In genomic region chr15:103032646-103033575, GRCm38 (mm10) we compare ENCODE assay signal across 13 mouse cellular contexts. TPM values are rescaled to one million over a fixed set of nuclear protein-coding genes. Genes with fewer than 3 reads are reported as not detected.
DNase-seq lines count a peak whose midpoint lies in the region; ATAC-seq and TF ChIP-seq lines count a peak whose summit lies in the region.
"Had no signal": no experiment of that assay in that cellular context is flagged by ENCODE, and none has a peak within 500 bp of the region (broad histone marks: within the 10 kb centered on the region; RNA-seq: fewer than 3 reads in every experiment).

No protein-coding gene starts in this region.

- peaks cover 98% of the 10 kb centered on the region for H3K27me3 ChIP-seq in lung, embryonic 15.5 days
- H3K27me3 ChIP-seq in intestine, postnatal 0 days (replicated peaks; ENCODE audit: control insufficient read depth, insufficient read depth, low read length), result peaks cover 73% of the 10 kb centered on the region
- H3K27me3 ChIP-seq in stomach, postnatal 0 days (ENCODE audit: control insufficient read depth, insufficient read depth, low read length), result no peaks in the 10 kb centered on the region

- no peak for TF ChIP-seq EP300 in stomach, postnatal 0 days (optimal IDR thresholded peaks at IDR 0.05)

- no peak overlapping the region for H3K27ac ChIP-seq in lung, embryonic 15.5 days
- no peak overlapping the region for H3K27ac ChIP-seq in intestine, postnatal 0 days (ENCODE audit: low read depth, low read length)
- peak overlapping the region; percentile 49 for H3K27ac ChIP-seq in stomach, postnatal 0 days (replicated peaks)
- H3K27ac ChIP-seq: macrophage had no signal

- WGBS in lung, embryonic 15.5 days, result 3% methylated on average over 26 of the region's 26 CpGs
- WGBS in intestine, postnatal 0 days, result 3% methylated on average over 26 of the region's 26 CpGs
- WGBS in stomach, postnatal 0 days, result 8% methylated on average over 26 of the region's 26 CpGs

- DNase-seq in lung, postnatal 25 days (ENCODE audit: low spot score), result no peak
- DNase-seq in forelimb bud, embryonic 11.5 days (ENCODE audit: low read depth, low spot score), result peak; percentile 78
- no peak for DNase-seq in stomach, postnatal 0 days (ENCODE audit: low spot score)
- DNase-seq in yolk sac, embryonic 10.5 days (ENCODE audit: low spot score), result no peak
- DNase-seq in ovary, postnatal 36 days (ENCODE audit: low spot score), result no peak
- DNase-seq: cerebellum, adult 8-10 months; gastrocnemius, postnatal 36 days; heart, postnatal 10 days; liver had no signal

- H3K9me3 ChIP-seq in lung, embryonic 15.5 days, result no peaks in the 10 kb centered on the region
- H3K9me3 ChIP-seq in intestine, postnatal 0 days (ENCODE audit: control insufficient read depth), result no peaks in the 10 kb centered on the region
- no peaks in the 10 kb centered on the region for H3K9me3 ChIP-seq in stomach, postnatal 0 days (ENCODE audit: control insufficient read depth, low read length)

- peak overlapping the region; percentile 6; the same call in 1 of the 2 replicates for H3K4me2 ChIP-seq in lung, embryonic 15.5 days
- H3K4me2 ChIP-seq in intestine, postnatal 0 days (replicated peaks; ENCODE audit: low read depth), result peak overlapping the region; percentile 35; the same call in 1 of the 2 replicates
- peak overlapping the region; percentile 37 for H3K4me2 ChIP-seq in stomach, postnatal 0 days (replicated peaks; ENCODE audit: low read depth)

- H3K9ac ChIP-seq in lung, embryonic 15.5 days, result no peak overlapping the region
- H3K9ac ChIP-seq in intestine, postnatal 0 days (ENCODE audit: low read depth, low read length), result no peak overlapping the region
- no peak overlapping the region for H3K9ac ChIP-seq in stomach, postnatal 0 days (ENCODE audit: low read length)

- H3K4me1 ChIP-seq in lung, embryonic 15.5 days, result no peaks in the 10 kb centered on the region
- H3K4me1 ChIP-seq in intestine, postnatal 0 days (replicated peaks; ENCODE audit: control insufficient read depth, insufficient read depth, low read length), result no peaks in the 10 kb centered on the region
- H3K4me1 ChIP-seq in stomach, postnatal 0 days (replicated peaks; ENCODE audit: control insufficient read depth, insufficient read depth), result no peaks in the 10 kb centered on the region

- TF ChIP-seq CTCF in intestine, postnatal 0 days (IDR thresholded peaks at IDR 0.05; ENCODE audit: low read depth), result no peak
- no peak for TF ChIP-seq CTCF in stomach, postnatal 0 days (IDR thresholded peaks at IDR 0.05; ENCODE audit: low read depth)

- no peaks in the 10 kb centered on the region for H3K36me3 ChIP-seq in lung, embryonic 15.5 days
- H3K36me3 ChIP-seq in intestine, postnatal 0 days (ENCODE audit: control insufficient read depth, insufficient read depth), result no peaks in the 10 kb centered on the region
- H3K36me3 ChIP-seq in stomach, postnatal 0 days (ENCODE audit: control insufficient read depth, insufficient read depth, low read length), result no peaks in the 10 kb centered on the region

- H3K4me3 ChIP-seq in lung, embryonic 15.5 days, result no peak overlapping the region
- peak overlapping the region; percentile 7; the same call in 1 of the 2 replicates for H3K4me3 ChIP-seq in intestine, postnatal 0 days (ENCODE audit: low read depth, low read length)
- no peak overlapping the region for H3K4me3 ChIP-seq in stomach, postnatal 0 days (ENCODE audit: low read depth, low read length)
- H3K4me3 ChIP-seq: erythroblast, embryonic 14.5 days had no signal

- no peak for ATAC-seq in lung, embryonic 15.5 days (ENCODE audit: borderline replicate concordance, extremely low read depth, low FRiP score, low TSS enrichment)
- ATAC-seq in intestine, postnatal 0 days, result no peak
- no peak for ATAC-seq in stomach, postnatal 0 days (ENCODE audit: low FRiP score, low TSS enrichment)

RNA-seq across cellular contexts. Expression of gene Hoxc4, which starts 14.2 kb away (rescaled TPM):
- polyA plus RNA-seq in lung, embryonic 15.5 days (2015; fragmentation: Nextera tagmentation; extraction: Ambion mirVana), result 1.4 and 1.5 TPM in 2 replicates
- 4.8 and 5.2 TPM in 2 replicates for polyA plus RNA-seq in intestine, postnatal 0 days (2015; fragmentation: Nextera tagmentation; extraction: Ambion mirVana)
- polyA plus RNA-seq in stomach, postnatal 0 days (2015; fragmentation: Nextera tagmentation; extraction: Ambion mirVana), result 9.6 and 10.4 TPM in 2 replicates
- polyA plus RNA-seq: macrophage had no signal

RNA-seq across cellular contexts. Expression of gene Hoxc6, which starts 34.9 kb away (rescaled TPM):
- 0.20 and 0.26 TPM in 2 replicates for polyA plus RNA-seq in lung, embryonic 15.5 days (2015; fragmentation: Nextera tagmentation; extraction: Ambion mirVana)
- polyA plus RNA-seq in intestine, postnatal 0 days (2015; fragmentation: Nextera tagmentation; extraction: Ambion mirVana), result 3.0 and 3.5 TPM in 2 replicates
- polyA plus RNA-seq in stomach, postnatal 0 days (2015; fragmentation: Nextera tagmentation; extraction: Ambion mirVana), result 3.3 and 4.9 TPM in 2 replicates
- polyA plus RNA-seq: erythroblast, embryonic 14.5 days; macrophage had no signal

RNA-seq across cellular contexts. Expression of gene Hoxc8, which starts 42.5 kb away (rescaled TPM):
- 0.10 TPM in 1 of 2 replicates, not detected in the other for polyA plus RNA-seq in lung, embryonic 15.5 days (2015; fragmentation: Nextera tagmentation; extraction: Ambion mirVana)
- 3.5 and 4.6 TPM in 2 replicates for polyA plus RNA-seq in intestine, postnatal 0 days (2015; fragmentation: Nextera tagmentation; extraction: Ambion mirVana)
- polyA plus RNA-seq in stomach, postnatal 0 days (2015; fragmentation: Nextera tagmentation; extraction: Ambion mirVana), result 7.1 and 7.3 TPM in 2 replicates
- polyA plus RNA-seq: erythroblast, embryonic 14.5 days; macrophage had no signal

RNA-seq across cellular contexts. Expression of gene Hoxc9, which starts 56.7 kb away (rescaled TPM):
- 0.06 TPM in 1 of 2 replicates, not detected in the other for polyA plus RNA-seq in lung, embryonic 15.5 days (2015; fragmentation: Nextera tagmentation; extraction: Ambion mirVana)
- 0.43 and 0.58 TPM in 2 replicates for polyA plus RNA-seq in intestine, postnatal 0 days (2015; fragmentation: Nextera tagmentation; extraction: Ambion mirVana)
- polyA plus RNA-seq in stomach, postnatal 0 days (2015; fragmentation: Nextera tagmentation; extraction: Ambion mirVana), result not detected in 2 replicates
- polyA plus RNA-seq: erythroblast, embryonic 14.5 days; macrophage had no signal
